Mouse (Mus musculus) C2C12 (cell line): ENCODE measurements around the gene Lrmda. TPM values are rescaled to one million over a fixed set of nuclear protein-coding genes. Genes with fewer than 3 reads are reported as not detected.

Experiments
- H3K27me3 ChIP-seq: one replicate; pipeline ENCODE4 v1.6.1; 2011; ENCODE audit not compliant: control insufficient read depth, insufficient read depth, insufficient read length
- H3K36me3 ChIP-seq: one replicate; pipeline ENCODE4 v1.6.1; 2011; ENCODE audit not compliant: control insufficient read depth, insufficient read depth
- H3K4me3 ChIP-seq: one replicate; pipeline ENCODE4 v1.5.1; 2011; ENCODE audit warnings: mild to moderate bottlenecking, control low read depth; ENCODE audit not compliant: poor library complexity, insufficient read depth, severe bottlenecking
- H3K79me2 ChIP-seq: one replicate; pipeline ENCODE4 v1.6.1; 2011; ENCODE audit not compliant: control insufficient read depth, insufficient read depth
- H3K79me3 ChIP-seq: one replicate; pipeline ENCODE4 v1.6.1; 2011; ENCODE audit warnings: low read depth, control low read depth
- H3ac ChIP-seq: one replicate; pipeline ENCODE3; 2011; ENCODE audit warnings: low read depth; ENCODE audit not compliant: control insufficient read depth, insufficient read length
- CEBPB ChIP-seq: IDR thresholded peaks from one replicate; pipeline ENCODE4 v1.6.1; 2011; ENCODE audit warnings: low read depth, mild to moderate bottlenecking, control low read depth, moderate library complexity
- CTCF ChIP-seq: IDR thresholded peaks from one replicate; pipeline ENCODE4 v1.5.1; 2011; ENCODE audit not compliant: control insufficient read depth, insufficient read depth, insufficient read length
- FOSL1 ChIP-seq: IDR thresholded peaks from one replicate; pipeline ENCODE4 v1.8.0; 2011; ENCODE audit warnings: mild to moderate bottlenecking, low read length; ENCODE audit not compliant: poor library complexity, insufficient read depth, severe bottlenecking
- MAX ChIP-seq: IDR thresholded peaks from one replicate; pipeline ENCODE4 v1.6.1; 2011; ENCODE audit warnings: mild to moderate bottlenecking, control low read depth
- MYOD1 ChIP-seq: IDR thresholded peaks from one replicate; pipeline ENCODE4 v1.6.1; 2011; ENCODE audit warnings: low read depth; ENCODE audit not compliant: control insufficient read depth, insufficient read length
- MYOG ChIP-seq: IDR thresholded peaks from one replicate; pipeline ENCODE4 v1.6.1; 2011; ENCODE audit not compliant: control insufficient read depth, insufficient read length; ENCODE audit errors: extremely low read depth
- USF1 ChIP-seq: IDR thresholded peaks from one replicate; pipeline ENCODE4 v1.6.1; 2011; ENCODE audit warnings: low read depth, mild to moderate bottlenecking, control low read depth, moderate library complexity
- polyA plus RNA-seq: library from polyadenylated mRNA; unstranded; fragments of >200 nt; fragmentation: generic; extraction: Trizol; gene quantifications from one replicate; pipeline ENCODE4 v1.2.1, GENCODE M21; 2012; ENCODE audit warnings: missing spikeins

The Lrmda gene
- polyA plus RNA-seq, 1 experiment, result not detected

- Histone ChIP-seq H3K79me2 (no peaks in the 10 kb centered on the region), H3K4me3 (no peak overlapping the region), H3K36me3 (no peaks in the 10 kb centered on the region), H3ac (no peak overlapping the region), H3K27me3 (peaks cover 3% of the 10 kb centered on the region), H3K79me3 (no peaks in the 10 kb centered on the region)
- no peak for TF ChIP-seq CTCF
- TF ChIP-seq FOSL1, result no peak
- no peak for TF ChIP-seq MYOD1
- no peak for TF ChIP-seq MYOG
- no peak for TF ChIP-seq MAX
- TF ChIP-seq USF1, result no peak
- TF ChIP-seq CEBPB, result no peak
Observed at GRCm38 (mm10) chr14:22464314-22464713, 444.8 kb downstream of the Lrmda start.

- Histone ChIP-seq H3K79me3 (no peaks in the 10 kb centered on the region), H3K27me3 (peaks cover 3% of the 10 kb centered on the region), H3K4me3 (no peak overlapping the region), H3K36me3 (no peaks in the 10 kb centered on the region), H3K79me2 (no peaks in the 10 kb centered on the region), H3ac (no peak overlapping the region)
- TF ChIP-seq MYOG (no peak), CTCF (no peak), CEBPB (no peak), MYOD1 (no peak), FOSL1 (no peak)
Observed at GRCm38 (mm10) chr14:22471041-22471440, 451.5 kb downstream of the Lrmda start.

GRCm38 (mm10) chr14:22473451-22473850, 453.9 kb downstream of the Lrmda start:
- H3K4me3 ChIP-seq, result no peak overlapping the region
- no peak for TF ChIP-seq MYOG
- no peak for TF ChIP-seq CTCF
- no peak for TF ChIP-seq FOSL1
- TF ChIP-seq MYOD1, result no peak
- no peak for TF ChIP-seq MAX
- no peak for TF ChIP-seq USF1
- TF ChIP-seq CEBPB, result no peak
- no peaks in the 10 kb centered on the region for H3K79me3 ChIP-seq
- no peaks in the 10 kb centered on the region for H3K79me2 ChIP-seq
- H3K36me3 ChIP-seq, result no peaks in the 10 kb centered on the region
- H3K27me3 ChIP-seq, result peaks cover 14% of the 10 kb centered on the region
- H3ac ChIP-seq, result no peak overlapping the region

GRCm38 (mm10) chr14:22473991-22474390, 454.5 kb downstream of the Lrmda start:
- no peak for TF ChIP-seq MAX
- no peak for TF ChIP-seq MYOD1
- no peak for TF ChIP-seq FOSL1
- no peak for TF ChIP-seq MYOG
- no peak for TF ChIP-seq CTCF
- TF ChIP-seq USF1, result no peak
- TF ChIP-seq CEBPB, result no peak
- Histone ChIP-seq H3K79me3 (no peaks in the 10 kb centered on the region), H3ac (no peak overlapping the region), H3K27me3 (peaks cover 14% of the 10 kb centered on the region), H3K36me3 (no peaks in the 10 kb centered on the region), H3K79me2 (no peaks in the 10 kb centered on the region), H3K4me3 (no peak overlapping the region)

- Histone ChIP-seq H3K79me2 (no peaks in the 10 kb centered on the region), H3K79me3 (no peaks in the 10 kb centered on the region), H3K36me3 (no peaks in the 10 kb centered on the region), H3ac (no peak overlapping the region), H3K4me3 (no peak overlapping the region), H3K27me3 (peaks cover 6% of the 10 kb centered on the region)
- TF ChIP-seq MAX, result no peak
- no peak for TF ChIP-seq MYOG
- TF ChIP-seq FOSL1, result no peak
- no peak for TF ChIP-seq CTCF
- TF ChIP-seq MYOD1, result no peak
- no peak for TF ChIP-seq USF1
- no peak for TF ChIP-seq CEBPB
Observed at GRCm38 (mm10) chr14:22493326-22493725, 473.8 kb downstream of the Lrmda start.

GRCm38 (mm10) chr14:22494290-22494689, 474.8 kb downstream of the Lrmda start:
- Histone ChIP-seq H3ac (no peak overlapping the region), H3K36me3 (no peaks in the 10 kb centered on the region), H3K4me3 (no peak overlapping the region), H3K79me2 (no peaks in the 10 kb centered on the region), H3K79me3 (no peaks in the 10 kb centered on the region), H3K27me3 (peaks cover 6% of the 10 kb centered on the region)
- TF ChIP-seq CTCF (no peak), MYOG (no peak), CEBPB (no peak), USF1 (no peak), FOSL1 (no peak), MAX (no peak), MYOD1 (no peak)
